ENCODE assay signal across 8 mouse cellular contexts in the genomic region with DNA sequence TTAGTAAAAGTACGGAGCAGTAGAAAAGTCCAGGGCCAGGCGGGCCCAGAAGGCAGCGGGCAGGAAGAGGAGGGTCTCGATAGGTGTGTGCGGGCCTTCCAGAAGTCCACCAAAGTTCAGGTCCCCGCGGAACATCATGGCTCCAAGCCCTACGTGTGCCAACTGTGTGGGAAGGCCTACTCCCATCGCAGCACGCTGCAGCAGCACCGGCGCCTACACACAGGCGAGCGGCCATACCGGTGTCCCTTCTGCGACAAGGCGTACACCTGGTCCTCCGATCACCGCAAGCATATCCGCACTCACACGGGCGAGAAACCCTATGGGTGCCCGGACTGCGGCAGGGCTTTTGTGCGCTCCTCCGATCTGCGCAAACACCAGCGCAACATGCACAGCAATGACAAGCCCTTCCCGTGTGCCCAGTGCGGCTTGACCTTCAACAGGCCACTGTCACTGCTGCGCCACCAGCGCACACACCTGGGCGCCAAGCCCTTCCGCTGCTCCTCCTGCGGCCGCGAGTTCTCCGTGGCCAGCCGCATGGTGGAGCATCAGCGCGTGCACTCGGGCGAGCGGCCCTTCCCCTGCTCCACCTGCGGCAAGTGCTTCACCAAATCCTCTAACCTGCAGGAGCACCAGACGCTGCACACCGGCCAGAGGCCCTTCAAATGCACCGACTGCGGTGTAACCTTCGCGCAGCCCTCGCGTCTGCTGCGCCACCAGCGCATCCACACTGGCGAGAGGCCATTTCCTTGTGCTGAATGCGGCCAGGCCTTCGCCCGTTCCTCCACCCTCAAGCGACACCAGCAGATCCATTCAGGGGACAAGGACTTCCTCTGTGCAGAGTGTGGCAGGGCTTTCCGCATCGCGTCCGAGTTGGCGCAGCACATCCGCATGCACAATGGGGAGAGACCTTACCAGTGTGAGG. TPM values are rescaled to one million over a fixed set of nuclear protein-coding genes. Genes with fewer than 3 reads are reported as not detected.
DNase-seq lines count a peak whose midpoint lies in the region; ATAC-seq lines count a peak whose summit lies in the region.

No protein-coding gene starts in this region.

- peaks cover 5% of the 10 kb centered on the region; the same call in 1 of the 2 replicates for H3K4me1 ChIP-seq in heart, embryonic 16.5 days (ENCODE audit: control insufficient read depth, insufficient read depth, low read length)
- no peaks in the 10 kb centered on the region for H3K4me1 ChIP-seq in forebrain, embryonic 14.5 days (ENCODE audit: control insufficient read depth, insufficient read depth, low read length)
- H3K4me1 ChIP-seq in limb, embryonic 11.5 days (ENCODE audit: control insufficient read depth, insufficient read depth, low read length) = peaks cover 12% of the 10 kb centered on the region

- no peaks in the 10 kb centered on the region for H3K36me3 ChIP-seq in heart, embryonic 16.5 days (ENCODE audit: control insufficient read depth, insufficient read depth)
- no peaks in the 10 kb centered on the region for H3K36me3 ChIP-seq in forebrain, embryonic 14.5 days (ENCODE audit: control insufficient read depth, insufficient read depth, low read length)
- no peaks in the 10 kb centered on the region for H3K36me3 ChIP-seq in limb, embryonic 11.5 days (ENCODE audit: control insufficient read depth, insufficient read depth, low read length)

- peak overlapping the region; percentile 40 for H3K4me3 ChIP-seq in heart, embryonic 16.5 days (ENCODE audit: low read length)
- peak overlapping the region; percentile 34 for H3K4me3 ChIP-seq in forebrain, embryonic 14.5 days (ENCODE audit: low read depth, low read length)
- peak overlapping the region; percentile 29 for H3K4me3 ChIP-seq in limb, embryonic 11.5 days (ENCODE audit: low read depth, low read length)

- H3K4me2 ChIP-seq in heart, embryonic 16.5 days (ENCODE audit: low read depth, low read length) = peak overlapping the region; percentile 60
- peak overlapping the region; percentile 63 for H3K4me2 ChIP-seq in forebrain, embryonic 14.5 days (ENCODE audit: low read length)
- H3K4me2 ChIP-seq in limb, embryonic 11.5 days (ENCODE audit: low read depth, severe bottlenecking) = peak overlapping the region; percentile 61

- no peak overlapping the region for H3K27ac ChIP-seq in heart, embryonic 16.5 days (ENCODE audit: low read length)
- no peak overlapping the region for H3K27ac ChIP-seq in forebrain, embryonic 14.5 days (ENCODE audit: low read depth, low read length)
- no peak overlapping the region for H3K27ac ChIP-seq in limb, embryonic 11.5 days (replicated peaks; ENCODE audit: low read depth, low read length)

- 10% methylated on average over 66 of the region's 66 CpGs for WGBS in heart, embryonic 16.5 days
- WGBS in forebrain, embryonic 14.5 days = 10% methylated on average over 66 of the region's 66 CpGs
- 9% methylated on average over 66 of the region's 66 CpGs for WGBS in limb, embryonic 11.5 days

- 0 out of 2 replicates have a peak, but pooled peaks have one; percentile 32 for ATAC-seq in heart, embryonic 16.5 days (replicated peaks; ENCODE audit: extremely low read depth, insufficient read depth, low FRiP score)
- peak; percentile 54 for ATAC-seq in forebrain, embryonic 14.5 days
- ATAC-seq in limb, embryonic 11.5 days (ENCODE audit: insufficient number of reproducible peaks, low FRiP score, low TSS enrichment, low read depth) = no peak
- no peak for ATAC-seq in erythroblast, adult 5-6 weeks (replicated peaks; ENCODE audit: low FRiP score, poor library complexity, severe bottlenecking)

- no peak overlapping the region for H3K9ac ChIP-seq in heart, embryonic 16.5 days (ENCODE audit: low read length)
- H3K9ac ChIP-seq in forebrain, embryonic 14.5 days (ENCODE audit: low read length) = peak overlapping the region; percentile 54
- no peak overlapping the region for H3K9ac ChIP-seq in limb, embryonic 11.5 days (ENCODE audit: low read length)

- DNase-seq in heart, postnatal 4 days = no peak
- DNase-seq in R1 (ENCODE audit: low read depth, low spot score) = peak; percentile 64
- DNase-seq in forebrain, embryonic 14.5 days (ENCODE audit: low spot score) = peak; percentile 35
- peak; percentile 43 for DNase-seq in limb, embryonic 11.5 days (ENCODE audit: low spot score)
- DNase-seq in right cerebral cortex, postnatal 10 days (ENCODE audit: low spot score in 2 of 2) = peak; percentile 62 to 64
- DNase-seq in adrenal gland, postnatal 10 days = no peak

- no peaks in the 10 kb centered on the region for H3K9me3 ChIP-seq in heart, embryonic 16.5 days (replicated peaks; ENCODE audit: control insufficient read depth, low read length)
- H3K9me3 ChIP-seq in forebrain, embryonic 14.5 days (replicated peaks; ENCODE audit: control insufficient read depth, low read length) = no peaks in the 10 kb centered on the region
- no peaks in the 10 kb centered on the region for H3K9me3 ChIP-seq in limb, embryonic 11.5 days (ENCODE audit: control insufficient read depth, low read length)

- peaks cover 34% of the 10 kb centered on the region for H3K27me3 ChIP-seq in heart, embryonic 16.5 days (ENCODE audit: control insufficient read depth, insufficient read depth, low read length)
- H3K27me3 ChIP-seq in forebrain, embryonic 14.5 days (replicated peaks; ENCODE audit: control insufficient read depth, insufficient read depth, low read length) = peaks cover 23% of the 10 kb centered on the region
- peaks cover 35% of the 10 kb centered on the region for H3K27me3 ChIP-seq in limb, embryonic 11.5 days (ENCODE audit: control insufficient read depth, insufficient read depth, low read length)

RNA-seq across cellular contexts. Expression of gene Zfp648, which starts 3.9 kb away (rescaled TPM):
- 0.42 and 0.76 TPM in 2 replicates for polyA plus RNA-seq in heart, embryonic 16.5 days (2015; fragmentation: Nextera tagmentation; extraction: Ambion mirVana)
- not detected for total RNA-seq in heart, postnatal 4 days (2021)
- 0.30 and 0.41 TPM in 2 replicates for polyA plus RNA-seq in forebrain, embryonic 14.5 days (2014; fragmentation: Nextera tagmentation; extraction: Ambion mirVana)
- 0.17 and 0.51 TPM in 2 replicates for polyA plus RNA-seq in limb, embryonic 11.5 days (2014; fragmentation: Nextera tagmentation; extraction: Ambion mirVana)
- total RNA-seq in erythroblast, adult 5-6 weeks (2015; ENCODE audit: low replicate concordance) = not detected in 2 replicates
- not detected in 2 replicates for total RNA-seq in erythroblast, adult 5-6 weeks (2017; ENCODE audit: low replicate concordance)
- total RNA-seq in adrenal gland, postnatal 10 days (2021) = under 1 TPM; 0.21 to 0.24 TPM

Comparison
In these comparisons a context has a peak if more than half of its experiments do, and no peak if none do; other contexts are left out.
1. ATAC-seq: peak in heart, embryonic 16.5 days (single experiment) and forebrain, embryonic 14.5 days (single experiment); none in limb, embryonic 11.5 days (single experiment) and erythroblast, adult 5-6 weeks (single experiment).
2. DNase-seq: peak in R1 (single experiment), forebrain, embryonic 14.5 days (single experiment), limb, embryonic 11.5 days (single experiment) and right cerebral cortex, postnatal 10 days (2 of 2); none in heart, postnatal 4 days (single experiment) and adrenal gland, postnatal 10 days (single experiment).
3. Peak in every context shown above with its lines, with median percentiles within 50 percentile points of each other: H3K4me2 ChIP-seq and H3K4me3 ChIP-seq.